Mouse (Mus musculus): ENCODE measurements around the gene Sec24b.

Gene Sec24b

DNA sequence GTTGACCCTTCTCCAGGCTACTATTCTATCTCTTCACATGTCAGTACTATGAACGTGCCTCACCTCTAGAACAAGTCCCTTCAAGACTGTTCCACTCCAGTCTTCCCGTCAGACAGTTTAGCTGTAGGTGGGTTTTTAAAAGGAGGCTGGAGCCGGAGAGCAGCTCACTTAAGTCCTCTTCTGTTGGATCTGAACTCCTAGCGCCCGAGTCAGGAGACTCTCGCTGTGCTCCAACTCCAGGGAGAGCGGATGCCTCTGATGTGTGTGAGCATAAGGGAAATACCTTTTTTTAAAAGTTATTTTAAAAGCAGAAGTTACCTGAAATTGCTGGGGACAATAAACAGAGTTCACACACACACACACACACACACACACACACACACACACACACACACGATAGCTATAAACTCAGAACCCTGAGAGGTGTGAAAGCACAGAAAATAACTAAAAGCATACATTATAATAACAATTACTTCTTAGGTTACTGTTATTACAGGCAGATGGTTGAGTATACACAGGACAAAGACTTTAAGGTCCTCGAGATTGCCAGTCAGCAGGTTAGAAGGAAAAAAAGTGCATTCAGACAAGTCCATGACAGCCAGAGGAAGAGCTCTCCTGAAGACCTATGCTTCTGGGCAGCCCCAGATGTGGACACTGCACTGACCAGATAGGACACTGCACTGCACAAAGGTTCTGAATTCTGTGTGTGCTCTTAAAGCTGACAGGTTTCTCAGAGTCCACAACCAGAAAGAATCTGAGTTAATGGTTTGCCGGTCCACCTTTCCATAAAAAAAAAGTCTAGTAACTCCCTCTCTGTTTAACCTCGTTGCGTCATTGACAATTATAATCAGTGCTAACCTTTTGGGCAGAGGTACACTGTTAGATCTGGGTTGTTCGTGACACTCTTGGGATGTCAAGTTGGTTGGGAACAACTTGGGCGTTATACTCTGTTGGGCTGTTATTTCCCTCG lies 5.7 kb downstream of the Sec24b start:
- no peak for DNase-seq (ENCODE audit: low spot score in 2 of 2)

DNA sequence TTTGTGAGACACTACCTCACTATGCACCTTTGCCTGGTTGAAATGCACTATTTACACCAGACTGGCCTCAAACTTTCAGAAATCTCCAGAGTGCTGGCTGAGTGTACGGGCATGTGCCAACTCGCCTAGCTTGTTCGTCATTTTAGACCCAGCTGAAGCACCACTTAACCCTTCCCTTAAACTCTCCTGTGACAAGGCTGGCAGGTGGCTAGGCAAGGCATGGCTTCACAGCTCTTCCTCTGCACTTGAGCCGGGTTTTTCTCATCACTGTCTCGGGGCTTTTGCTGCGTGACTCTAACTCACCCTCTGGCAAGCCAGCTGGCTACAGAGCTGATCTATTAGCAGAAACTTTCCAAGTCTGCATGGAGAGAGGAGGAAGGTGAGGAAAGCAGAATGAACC lies 6.8 kb downstream of the Sec24b start:
- DNase-seq (ENCODE audit: low spot score in 2 of 2), result no peak

DNA sequence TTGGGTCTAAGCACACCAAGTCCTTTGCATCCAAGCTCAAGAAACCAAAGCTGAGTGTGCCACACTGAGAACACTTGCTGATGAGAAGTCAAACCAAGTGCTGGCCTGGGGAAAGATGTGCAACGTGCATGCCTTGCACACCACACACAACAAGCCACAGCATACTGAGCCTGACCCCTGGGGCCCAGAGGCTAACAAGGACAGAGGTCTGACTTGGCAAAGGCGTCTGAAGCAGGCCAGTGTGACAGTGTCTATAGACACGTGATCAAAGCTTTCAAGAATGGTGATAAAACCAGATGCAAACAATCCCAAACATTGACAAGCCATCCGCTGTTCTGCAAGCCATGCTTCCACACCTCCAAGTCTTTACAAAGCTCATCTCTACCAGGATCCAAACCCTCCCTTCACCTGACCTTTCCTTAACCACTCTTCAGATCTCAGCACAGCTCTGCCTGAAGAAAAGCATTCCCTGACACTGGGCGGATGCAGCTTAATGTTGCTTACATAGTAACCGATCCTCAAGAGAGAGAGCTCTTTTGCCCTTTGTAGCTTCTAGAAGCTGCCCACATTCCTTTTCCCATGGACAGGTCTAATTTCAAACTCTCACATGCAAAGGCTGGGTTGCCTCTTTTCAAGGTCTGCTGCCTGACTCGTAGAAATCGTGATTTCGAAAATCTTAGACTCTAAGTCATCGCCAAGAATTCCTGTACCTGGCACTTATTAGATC lies 7.8 kb downstream of the Sec24b start:
- no peak for DNase-seq (ENCODE audit: low spot score in 2 of 2)

DNA sequence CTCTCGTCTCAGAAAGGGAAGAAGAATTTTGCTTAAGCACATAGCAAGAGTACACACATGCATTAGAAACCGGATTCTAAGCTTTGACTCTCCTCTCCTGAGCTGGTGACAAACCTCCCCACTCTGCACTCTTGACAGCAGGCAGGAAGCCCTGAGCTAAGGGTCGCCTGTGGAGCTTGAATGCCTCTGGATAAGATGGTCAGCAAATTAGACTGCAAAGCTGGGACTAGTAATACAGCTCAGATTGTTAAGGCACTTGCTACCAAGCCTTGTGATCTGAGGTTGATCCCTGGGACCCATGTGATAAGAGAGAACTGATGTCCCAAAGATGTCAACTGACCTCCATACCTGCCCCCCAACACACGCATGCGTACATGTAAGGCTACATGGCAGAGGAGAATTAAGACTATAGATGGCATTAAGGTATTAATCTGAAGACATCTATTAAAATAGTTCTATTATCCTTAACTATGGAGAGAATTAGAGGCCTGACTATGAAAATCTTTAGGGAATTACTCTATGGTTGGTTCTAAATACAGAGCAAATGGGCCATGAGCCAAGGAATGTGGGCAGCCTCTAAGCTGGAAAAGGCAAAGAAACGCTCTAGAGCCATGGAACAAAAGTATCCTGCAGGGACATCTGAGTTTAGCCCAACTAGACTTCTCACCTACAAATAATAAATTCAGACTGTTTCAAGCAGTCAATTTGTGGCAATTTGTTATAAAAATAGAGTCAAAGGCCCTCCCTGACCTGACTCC lies 8.6 kb downstream of the Sec24b start:
- no peak for DNase-seq (ENCODE audit: low spot score in 2 of 2)

DNA sequence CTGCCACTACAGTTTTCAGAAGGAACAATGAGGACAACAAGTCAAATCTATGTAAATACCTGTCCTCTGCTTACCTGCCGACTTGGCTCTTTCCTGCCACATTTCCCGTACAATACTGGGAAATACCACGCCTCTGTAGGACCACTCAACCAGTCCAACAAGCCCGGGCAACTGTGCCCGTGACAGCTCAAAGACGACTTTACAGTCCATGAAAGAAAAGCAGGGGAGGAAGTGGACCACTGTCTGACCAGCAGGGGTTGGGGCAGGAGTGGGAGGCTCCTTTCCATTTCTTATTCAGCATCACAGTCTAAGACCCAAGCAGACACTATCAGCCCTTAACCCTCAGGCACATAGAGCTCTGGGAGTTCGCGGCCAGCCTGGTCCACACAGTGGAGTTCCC lies 9.2 kb downstream of the Sec24b start:
- DNase-seq (ENCODE audit: low spot score in 2 of 2), result no peak

DNA sequence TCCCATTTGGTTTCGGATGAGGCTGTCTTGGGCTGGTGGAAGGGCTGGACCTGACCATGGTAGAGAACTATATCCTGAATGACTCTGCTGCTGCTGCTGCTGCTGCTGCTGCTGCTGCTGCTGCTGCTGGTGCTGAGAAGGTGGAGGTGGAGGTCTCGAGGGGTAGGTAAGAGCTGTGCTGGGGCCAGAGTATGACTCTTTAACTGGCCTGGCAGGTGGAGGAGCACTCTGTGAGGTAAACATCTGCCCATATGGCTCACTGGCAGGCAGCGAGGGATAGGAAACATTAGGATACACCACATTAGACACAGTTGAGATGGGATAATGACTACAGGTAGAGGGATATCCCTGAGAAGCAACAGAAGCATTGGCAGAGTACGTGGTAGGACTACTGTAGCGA lies 20.6 kb downstream of the Sec24b start:
- no peak for DNase-seq (ENCODE audit: low spot score in 2 of 2)

DNA sequence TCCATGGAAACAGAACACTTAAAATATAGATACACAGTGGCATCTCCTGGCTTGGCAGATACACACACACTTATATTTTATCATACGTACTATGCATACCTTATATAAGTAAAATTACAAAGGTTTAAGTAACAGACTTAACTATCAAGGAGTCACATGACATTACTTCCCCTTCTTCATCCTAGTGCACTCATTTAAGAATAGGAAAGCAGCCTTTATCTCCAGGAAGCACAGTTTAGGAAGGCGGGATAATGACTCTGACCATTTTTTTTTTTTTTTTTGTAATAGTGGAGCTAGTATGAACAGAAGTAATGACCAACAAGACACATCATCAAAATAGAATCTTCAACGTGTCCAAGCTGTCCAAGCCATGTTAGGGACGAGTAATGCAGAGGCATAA lies 21.3 kb downstream of the Sec24b start:
- DNase-seq (ENCODE audit: low spot score in 2 of 2), result no peak

DNA sequence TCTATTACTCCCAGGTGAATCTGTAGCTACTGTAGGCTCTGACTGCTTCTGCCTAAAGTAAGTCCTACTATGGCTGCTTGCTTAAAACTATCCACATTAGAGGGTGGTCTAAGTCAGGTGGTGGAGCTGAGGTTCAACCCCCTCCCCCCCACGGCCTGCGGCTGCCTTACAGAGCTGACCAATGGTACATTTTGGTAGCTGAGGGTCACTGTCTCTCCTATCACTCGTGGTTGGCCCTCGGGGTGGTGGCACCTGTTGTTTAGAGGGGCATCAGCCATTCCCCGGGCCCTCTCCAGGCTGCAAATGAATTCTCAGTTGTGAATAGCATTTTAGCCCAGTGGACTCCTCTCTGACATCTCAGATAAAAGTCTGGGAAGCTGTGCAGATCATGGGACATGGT lies 32.6 kb downstream of the Sec24b start:
- DNase-seq (ENCODE audit: low spot score in 2 of 2), result no peak

DNA sequence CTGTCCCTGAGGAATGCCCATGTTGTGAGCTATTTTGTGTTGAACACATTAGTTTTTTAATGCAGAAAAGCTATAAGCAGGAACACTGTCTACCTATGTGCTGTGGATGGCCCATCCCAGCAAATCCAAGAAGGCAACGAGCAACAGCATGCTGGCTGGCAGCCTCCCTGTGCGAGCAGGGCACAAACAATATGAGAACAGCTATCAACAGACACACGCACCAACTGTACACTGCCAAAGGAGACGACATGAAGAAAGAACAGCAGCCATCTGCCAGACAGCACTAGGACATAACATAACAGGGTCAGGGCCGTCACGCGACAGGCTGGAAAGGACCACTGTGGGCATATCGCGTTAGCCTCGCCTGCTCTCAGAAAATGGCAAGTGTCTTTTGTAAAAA lies 35.2 kb downstream of the Sec24b start:
- no peak for DNase-seq (ENCODE audit: low spot score in 2 of 2)

DNA sequence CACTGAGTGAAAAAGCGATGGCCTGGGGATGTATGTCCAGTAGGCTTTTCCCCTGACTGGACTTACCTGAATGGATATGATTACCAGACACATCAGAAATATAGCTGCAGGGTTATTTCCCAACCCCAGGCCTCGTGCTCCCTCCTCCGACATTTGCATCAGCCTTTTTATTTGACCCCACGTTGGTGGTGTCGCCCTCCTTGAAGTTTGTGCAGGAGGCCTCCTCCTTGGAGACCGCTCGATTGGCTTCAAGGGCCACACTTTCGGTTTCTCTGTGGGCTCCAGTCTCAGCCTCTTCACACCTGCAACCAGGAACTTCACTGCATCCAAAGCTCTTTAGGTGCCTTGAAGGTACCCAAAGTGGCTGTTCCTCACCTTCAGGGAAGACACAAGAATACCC lies 35.8 kb downstream of the Sec24b start:
- no peak for DNase-seq (ENCODE audit: low spot score in 2 of 2)

DNA sequence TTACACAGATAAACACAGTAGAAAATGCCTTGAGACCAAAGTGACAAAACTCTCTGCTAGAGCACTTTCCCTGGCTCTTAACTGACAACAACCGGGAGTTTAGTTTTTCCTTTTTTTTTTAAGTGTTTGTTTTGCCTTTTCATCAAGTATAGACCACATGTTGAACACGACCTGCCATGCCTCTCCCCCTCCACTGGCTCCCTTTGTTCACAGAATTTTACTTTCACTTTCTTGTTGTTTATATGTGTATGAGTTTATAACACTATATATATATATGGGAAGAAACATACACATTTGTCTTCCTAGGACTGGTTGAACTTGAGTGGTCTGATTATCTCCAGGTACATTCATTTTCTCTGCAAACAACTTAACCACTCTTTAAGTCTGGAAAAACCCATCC lies 48.4 kb downstream of the Sec24b start:
- no peak for DNase-seq (ENCODE audit: low spot score in 2 of 2)

DNA sequence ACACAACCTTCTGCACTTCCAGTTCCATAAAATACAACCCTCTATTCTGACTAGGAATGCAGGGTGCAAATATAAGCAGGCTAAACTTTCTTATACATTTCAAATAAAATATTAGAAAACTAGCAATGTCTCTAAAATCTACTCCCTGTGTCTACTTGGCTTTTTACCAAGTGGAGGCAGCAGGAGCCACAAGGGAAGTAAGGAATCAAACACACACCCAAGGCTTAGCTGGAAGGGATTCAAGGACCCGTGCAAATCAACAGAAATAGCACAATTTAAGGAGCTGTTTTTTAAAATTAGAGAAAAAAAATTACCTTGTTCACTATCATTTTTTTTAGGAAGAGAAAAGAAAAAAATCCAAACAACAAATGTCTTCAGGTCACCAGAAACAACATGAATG lies 50.1 kb downstream of the Sec24b start:
- no peak for DNase-seq (ENCODE audit: low spot score in 2 of 2)

DNA sequence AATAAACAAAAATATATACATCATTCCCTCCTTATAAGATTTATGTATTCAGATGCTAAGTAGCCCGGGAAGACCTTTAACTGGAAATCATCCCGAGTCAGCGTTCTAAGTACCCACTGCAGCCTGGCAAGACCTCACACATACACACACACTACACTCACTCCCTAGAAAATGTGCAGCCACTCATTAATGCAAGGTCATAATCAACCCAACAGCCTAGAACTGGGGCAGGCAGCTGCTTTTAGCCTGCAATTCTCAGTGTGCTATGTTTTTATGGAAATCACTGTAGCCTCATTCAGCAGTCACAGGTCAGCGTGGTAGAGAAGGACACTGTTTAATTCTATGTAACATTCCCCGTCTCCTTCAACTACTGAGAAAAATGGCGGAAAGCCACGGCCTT lies 55.2 kb downstream of the Sec24b start:
- no peak for DNase-seq (ENCODE audit: low spot score in 2 of 2)

DNA sequence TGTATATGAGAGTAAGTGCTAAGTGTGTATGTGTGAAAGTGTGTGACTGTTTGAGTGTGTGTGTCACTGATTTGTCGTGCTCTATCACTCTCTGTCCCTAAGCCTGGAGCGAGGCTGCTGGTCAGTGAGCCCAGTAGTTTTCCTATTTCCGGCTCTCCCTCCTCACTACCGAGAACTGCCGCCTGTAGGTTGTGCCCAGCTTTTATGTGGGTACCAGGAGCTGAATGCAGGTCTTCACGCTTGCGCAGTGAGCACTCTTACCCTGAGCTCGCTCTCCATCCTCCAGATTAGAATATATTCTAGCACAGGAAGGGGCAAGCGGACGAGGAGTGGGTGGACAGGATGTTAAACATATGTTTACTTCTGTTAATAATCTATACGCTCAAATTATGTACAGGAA lies 60.4 kb downstream of the Sec24b start:
- DNase-seq (ENCODE audit: low spot score in 2 of 2), result no peak

DNA sequence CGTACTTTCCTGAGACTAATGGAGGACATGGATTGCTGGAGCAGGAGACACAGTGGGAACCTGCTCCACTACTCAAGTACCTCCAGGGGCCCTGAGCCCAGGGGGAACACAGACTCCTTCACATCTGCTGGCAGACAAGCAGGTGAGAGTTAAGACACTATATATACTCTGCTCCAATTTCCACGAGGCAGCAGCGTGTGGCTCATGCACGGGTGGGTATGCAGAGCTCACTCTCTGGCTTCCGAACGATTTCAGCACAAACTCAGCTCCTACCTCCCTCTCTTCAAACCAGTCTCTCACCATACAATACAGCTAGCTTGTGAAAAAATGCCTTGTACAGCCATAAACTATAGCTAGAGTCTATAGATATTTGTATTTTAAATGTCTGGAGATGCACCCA lies 62.8 kb downstream of the Sec24b start:
- DNase-seq (ENCODE audit: low spot score in 2 of 2), result no peak

DNA sequence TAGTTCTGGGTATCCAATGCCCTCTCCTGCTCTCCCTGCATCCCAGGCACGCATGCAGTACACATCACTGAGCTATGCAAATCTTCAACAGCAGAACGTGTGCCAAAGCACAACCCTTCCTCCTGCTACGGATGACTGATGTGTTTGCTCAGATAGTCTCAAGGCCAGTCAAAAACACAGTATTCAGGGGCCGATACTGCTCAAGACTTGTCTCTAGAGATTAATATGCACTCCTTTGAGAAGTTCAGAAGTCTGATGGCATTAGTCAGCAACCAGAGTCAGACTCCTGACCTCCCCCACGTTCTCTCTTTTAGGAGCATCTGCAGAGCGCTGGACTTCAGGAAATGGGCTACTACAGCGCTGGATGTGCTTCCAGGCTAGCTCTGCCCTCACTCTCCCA lies 63.4 kb downstream of the Sec24b start:
- no peak for DNase-seq (ENCODE audit: low spot score in 2 of 2)

DNA sequence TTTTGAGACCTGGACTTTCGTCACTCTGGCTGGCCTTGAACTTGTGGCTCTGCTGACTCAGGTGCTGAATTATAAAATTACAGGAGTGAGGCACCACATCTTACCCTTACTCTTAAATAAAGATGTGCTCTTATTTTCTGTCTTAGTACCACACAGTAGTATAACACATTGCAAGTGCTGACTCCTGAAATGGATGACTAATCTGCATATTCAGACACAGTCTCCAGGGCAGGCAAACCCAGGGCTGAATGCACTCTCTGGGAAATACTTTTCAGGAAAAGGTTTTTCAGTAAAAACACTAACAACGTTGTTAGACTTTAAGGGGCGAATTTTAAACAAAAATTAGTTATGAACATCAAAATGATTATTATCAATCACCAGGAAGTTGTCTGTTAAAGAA lies 64.0 kb downstream of the Sec24b start:
- no peak for DNase-seq (ENCODE audit: low spot score in 2 of 2)

DNA sequence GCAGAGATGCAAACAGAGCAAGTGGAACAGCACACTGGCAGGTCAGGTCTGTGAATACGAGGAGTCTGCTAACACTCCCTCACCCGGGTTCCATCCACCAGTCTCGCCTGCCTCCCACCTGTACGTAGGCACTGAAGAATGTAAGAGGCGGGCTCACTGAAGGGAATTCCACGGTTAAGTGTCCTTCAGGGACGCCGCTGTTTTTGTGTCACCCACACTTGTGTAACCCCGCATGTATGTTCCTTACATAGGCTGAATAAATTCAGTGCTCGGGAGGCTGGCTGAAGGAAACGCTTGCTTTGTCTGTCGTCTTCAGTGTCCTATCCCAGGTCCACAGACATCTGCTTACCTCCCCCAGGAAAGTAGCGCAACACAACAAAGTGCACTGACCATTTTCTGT lies 74.1 kb downstream of the Sec24b start:
- no peak for DNase-seq (ENCODE audit: low spot score in 2 of 2)

DNA sequence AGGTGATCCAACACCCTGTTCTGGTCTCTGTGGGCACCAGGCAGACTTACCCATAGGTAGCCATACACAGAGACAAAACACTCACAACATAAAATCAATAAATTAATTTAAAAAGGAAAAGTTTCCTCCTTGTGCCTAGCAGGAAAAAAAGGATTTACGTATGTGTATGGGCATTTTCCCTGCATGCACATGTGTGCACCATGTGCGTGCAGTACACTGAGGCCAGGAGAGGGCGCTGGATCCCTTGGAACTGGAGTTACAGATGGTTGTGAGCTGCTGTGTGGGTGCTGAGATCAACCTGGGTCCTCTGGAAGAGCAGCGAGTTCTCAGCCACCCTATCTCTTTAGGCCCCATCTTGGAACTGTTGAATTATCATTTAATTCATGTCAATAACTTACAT lies 76.0 kb downstream of the Sec24b start:
- no peak for DNase-seq (ENCODE audit: low spot score in 2 of 2)

DNA sequence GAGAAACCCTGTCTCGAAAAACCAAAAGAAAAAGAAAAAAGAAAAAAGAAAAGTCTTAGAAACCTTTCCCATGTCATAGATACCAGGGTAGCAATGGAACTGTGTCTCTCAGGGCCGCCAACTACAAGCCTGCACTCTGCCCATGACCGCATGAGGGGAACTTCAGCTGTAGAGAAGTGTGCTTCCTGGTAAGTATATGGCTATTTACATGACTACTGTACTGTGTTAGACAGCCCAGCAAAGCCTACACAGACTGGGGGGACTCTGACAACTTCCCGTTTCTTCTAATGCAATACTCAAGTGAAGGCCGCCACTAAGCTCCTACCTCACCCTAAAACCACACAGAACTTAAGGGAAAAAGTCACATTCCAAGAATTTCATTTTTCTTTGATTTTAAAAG lies 76.6 kb downstream of the Sec24b start:
- no peak for DNase-seq (ENCODE audit: low spot score in 2 of 2)

DNA sequence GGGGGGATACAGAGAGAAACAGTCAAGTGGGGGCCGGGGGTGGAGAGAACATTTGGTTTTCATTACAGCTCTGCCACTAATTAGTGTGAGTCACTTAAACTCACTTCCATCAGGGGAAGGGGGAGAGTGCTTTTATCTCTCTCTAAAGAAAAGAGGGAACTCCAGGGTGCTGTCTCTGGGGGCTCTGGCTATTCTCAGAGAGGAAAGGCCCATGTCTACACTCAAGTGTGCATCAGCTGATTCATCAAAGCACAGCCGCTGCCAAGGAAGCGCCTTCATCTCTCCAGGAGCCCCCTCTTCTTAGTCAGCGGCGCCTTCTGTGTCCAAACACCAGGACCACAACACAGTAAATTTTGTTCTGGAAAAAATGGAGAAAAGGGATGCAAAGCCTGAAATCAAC lies 79.1 kb downstream of the Sec24b start:
- DNase-seq (ENCODE audit: low spot score in 2 of 2), result no peak

DNA sequence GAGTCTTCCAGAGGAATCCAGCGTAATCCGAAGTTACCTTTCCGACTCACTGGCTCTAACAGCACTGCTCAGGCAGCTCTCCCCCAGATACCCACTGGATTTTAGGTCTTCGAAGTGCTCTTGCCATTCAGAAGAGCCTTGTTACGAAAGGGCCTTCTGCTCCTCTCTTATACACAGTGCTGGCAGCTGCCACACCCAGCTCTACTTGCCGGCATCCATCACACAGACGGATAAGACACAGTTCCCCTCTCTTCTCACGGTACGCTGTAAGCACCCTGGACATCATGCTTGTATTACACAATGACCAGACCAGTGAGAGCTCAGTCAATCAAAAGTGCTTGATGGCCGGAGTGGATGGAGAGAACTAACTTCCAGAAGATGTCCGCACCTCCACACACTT lies 79.6 kb downstream of the Sec24b start:
- no peak for DNase-seq (ENCODE audit: low spot score in 2 of 2)

DNA sequence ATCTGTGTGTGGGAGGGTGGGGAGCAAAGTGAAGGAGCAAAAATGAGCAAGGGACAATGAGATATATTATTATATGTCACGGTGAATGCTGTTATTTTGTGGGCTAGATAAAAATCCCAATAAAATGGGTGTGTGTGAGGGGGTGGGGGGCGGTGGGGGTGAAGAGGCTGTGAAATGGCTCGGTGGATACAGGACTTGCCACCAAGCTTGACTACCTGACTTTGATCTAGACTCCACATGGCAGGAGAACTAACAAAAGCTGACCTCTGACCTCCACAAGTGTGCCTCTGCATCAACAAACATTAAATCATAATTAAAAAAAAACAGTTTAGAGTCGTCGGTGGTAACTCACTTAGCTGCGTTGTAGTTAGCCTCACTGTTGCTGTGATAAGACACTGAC lies 81.8 kb downstream of the Sec24b start:
- no peak for DNase-seq (ENCODE audit: low spot score in 2 of 2)

Measured in spleen, postnatal 14 days (tissue).